In genomic region chr1:185572761-185573530, GRCm38 (mm10) we compare ENCODE assay signal across 9 mouse cellular contexts.
DNase-seq lines count a peak whose midpoint lies in the region.
"Had no signal": no experiment of that assay in that cellular context is flagged by ENCODE, and none has a peak within 500 bp of the region (broad histone marks: within the 10 kb centered on the region; RNA-seq: fewer than 3 reads in every experiment).

No protein-coding gene starts in this region.

- peak; percentile 13 to 27 for DNase-seq in adrenal gland, postnatal 36 days
- no peak for DNase-seq in adrenal gland, adult 18-20 months (ENCODE audit: low spot score in 2 of 2)
- DNase-seq in heart, adult 18-20 months: peak; percentile 2 to 11
- no peak for DNase-seq in heart, postnatal 14 days
- DNase-seq in MN1 (ENCODE audit: low spot score): peak; percentile 90
- DNase-seq in layer of hippocampus, adult 9-10 months (ENCODE audit: low spot score): peak; percentile 11
- no peak for DNase-seq in embryo, embryonic 10 days (ENCODE audit: low spot score)
- no peak for DNase-seq in thymus, postnatal 36 days
- DNase-seq: kidney, adult 11 months had no signal

- intact Hi-C loops in heart, postnatal 14 days (cut with DNase I): no loop called here

Comparison
In these comparisons a context has a peak if more than half of its experiments do, and no peak if none do; other contexts are left out.
1. DNase-seq: peak in adrenal gland, postnatal 36 days (2 of 2), heart, adult 18-20 months (2 of 2), MN1 (single experiment) and layer of hippocampus, adult 9-10 months (single experiment); none in adrenal gland, adult 18-20 months (0 of 2), heart, postnatal 14 days (0 of 2), embryo, embryonic 10 days (single experiment) and thymus, postnatal 36 days (0 of 2).